Mouse (Mus musculus): ENCODE results near the gene Vamp5. TPM values are rescaled to one million over a fixed set of nuclear protein-coding genes. Genes with fewer than 3 reads are reported as not detected.

The Vamp5 gene
- total RNA-seq, 1 experiment = 1.0 TPM

GRCm38 (mm10) chr6:72374820-72375563 is 5.3 kb downstream of the Vamp5 start:
- TF ChIP-seq ZNF384 (IDR thresholded peaks at IDR 0.05; ENCODE audit: low read depth, low read length) (no peak), HCFC1 (IDR thresholded peaks at IDR 0.05; ENCODE audit: borderline replicate concordance, insufficient read depth, low read length) (no peak), CHD2 (IDR thresholded peaks at IDR 0.05; ENCODE audit: low read depth, low read length) (no peak), ZC3H11A (IDR thresholded peaks at IDR 0.05; ENCODE audit: borderline replicate concordance, low read depth, low read length) (no peak), MAFK (IDR thresholded peaks at IDR 0.05; ENCODE audit: insufficient read depth, low read depth, low read length) (no peak)
- DNase-seq (ENCODE audit: low read depth, low spot score) = no peak
- Histone ChIP-seq H3K36me3 (ENCODE audit: control insufficient read depth, insufficient read depth, low read length, poor library complexity, severe bottlenecking) (no peaks in the 10 kb centered on the region), H3K9me3 (ENCODE audit: control insufficient read depth, insufficient read depth, low read depth, low read length) (no peaks in the 10 kb centered on the region), H3K4me3 (ENCODE audit: insufficient read depth in 1 of 2, low read depth in 1 of 2, low read length in 2 of 2, poor library complexity in 1 of 2, severe bottlenecking in 1 of 2) (no peak overlapping the region), H3K27ac (ENCODE audit: insufficient read depth, low read depth, low read length, poor library complexity, severe bottlenecking) (no peak overlapping the region), H3K9ac (ENCODE audit: insufficient read depth, low read depth, low read length, poor library complexity, severe bottlenecking) (no peak overlapping the region), H3K4me1 (ENCODE audit: control insufficient read depth in 2 of 2, insufficient read depth in 2 of 2, low read length in 2 of 2, poor library complexity in 1 of 2) (peaks cover 0 to 1% of the 10 kb centered on the region in 2 experiments; a peak in 1 of 4 replicates)
- in situ Hi-C loops (cut with MboI; ENCODE audit: low sequenced_read_pairs in 2 of 2, unreplicated experiment in 2 of 2) = no loop called here

GRCm38 (mm10) chr6:72374206-72374605 is 6.1 kb downstream of the Vamp5 start:
- Histone ChIP-seq H3K9ac (ENCODE audit: insufficient read depth, low read depth, low read length, poor library complexity, severe bottlenecking) (no peak overlapping the region), H3K9me3 (ENCODE audit: control insufficient read depth, insufficient read depth, low read depth, low read length) (no peaks in the 10 kb centered on the region), H3K4me1 (ENCODE audit: control insufficient read depth in 2 of 2, insufficient read depth in 2 of 2, low read length in 2 of 2, poor library complexity in 1 of 2) (peaks cover 0 to 3% of the 10 kb centered on the region in 2 experiments; a peak in 1 of 4 replicates), H3K36me3 (ENCODE audit: control insufficient read depth, insufficient read depth, low read length, poor library complexity, severe bottlenecking) (no peaks in the 10 kb centered on the region), H3K27ac (ENCODE audit: insufficient read depth, low read depth, low read length, poor library complexity, severe bottlenecking) (no peak overlapping the region), H3K4me3 (ENCODE audit: insufficient read depth in 1 of 2, low read depth in 1 of 2, low read length in 2 of 2, poor library complexity in 1 of 2, severe bottlenecking in 1 of 2) (no peak overlapping the region)
- in situ Hi-C loops (cut with MboI; ENCODE audit: low sequenced_read_pairs in 2 of 2, unreplicated experiment in 2 of 2) = no loop called here
- TF ChIP-seq ZC3H11A (IDR thresholded peaks at IDR 0.05; ENCODE audit: borderline replicate concordance, low read depth, low read length) (no peak), MAFK (IDR thresholded peaks at IDR 0.05; ENCODE audit: insufficient read depth, low read depth, low read length) (no peak), HCFC1 (IDR thresholded peaks at IDR 0.05; ENCODE audit: borderline replicate concordance, insufficient read depth, low read length) (no peak), CHD2 (IDR thresholded peaks at IDR 0.05; ENCODE audit: low read depth, low read length) (no peak)
- DNase-seq (ENCODE audit: low read depth, low spot score) = no peak

DNA sequence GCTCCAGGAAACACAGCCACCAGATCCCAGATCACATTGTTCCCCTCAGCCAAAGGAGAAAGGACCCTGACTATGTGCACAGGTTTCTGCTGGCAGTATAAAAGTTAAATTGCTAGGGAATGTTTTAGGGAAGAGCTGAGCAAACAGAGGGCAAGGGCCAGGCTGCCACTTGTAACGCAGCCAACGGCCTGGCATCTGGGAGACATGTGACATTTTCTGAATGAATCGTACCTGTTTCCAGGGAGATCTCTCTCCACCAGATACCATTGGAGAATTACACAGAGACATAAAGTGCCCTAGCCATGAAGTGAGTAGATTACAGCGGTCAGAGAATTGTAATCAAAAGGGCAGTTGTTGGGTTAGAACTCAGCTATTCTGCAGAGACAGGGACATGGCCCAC is 7.1 kb downstream of the Vamp5 start:
- TF ChIP-seq HCFC1 (IDR thresholded peaks at IDR 0.05; ENCODE audit: borderline replicate concordance, insufficient read depth, low read length) (no peak), CHD2 (IDR thresholded peaks at IDR 0.05; ENCODE audit: low read depth, low read length) (no peak), ZNF384 (IDR thresholded peaks at IDR 0.05; ENCODE audit: low read depth, low read length) (no peak), ZC3H11A (IDR thresholded peaks at IDR 0.05; ENCODE audit: borderline replicate concordance, low read depth, low read length) (no peak), MAFK (IDR thresholded peaks at IDR 0.05; ENCODE audit: insufficient read depth, low read depth, low read length) (no peak)
- in situ Hi-C loops (cut with MboI; ENCODE audit: low sequenced_read_pairs in 2 of 2, unreplicated experiment in 2 of 2) = no loop called here
- Histone ChIP-seq H3K36me3 (ENCODE audit: control insufficient read depth, insufficient read depth, low read length, poor library complexity, severe bottlenecking) (no peaks in the 10 kb centered on the region), H3K4me3 (ENCODE audit: insufficient read depth in 1 of 2, low read depth in 1 of 2, low read length in 2 of 2, poor library complexity in 1 of 2, severe bottlenecking in 1 of 2) (no peak overlapping the region), H3K27ac (ENCODE audit: insufficient read depth, low read depth, low read length, poor library complexity, severe bottlenecking) (no peak overlapping the region), H3K9me3 (ENCODE audit: control insufficient read depth, insufficient read depth, low read depth, low read length) (no peaks in the 10 kb centered on the region), H3K9ac (ENCODE audit: insufficient read depth, low read depth, low read length, poor library complexity, severe bottlenecking) (no peak overlapping the region), H3K4me1 (ENCODE audit: control insufficient read depth in 2 of 2, insufficient read depth in 2 of 2, low read length in 2 of 2, poor library complexity in 1 of 2) (peaks cover 0 to 3% of the 10 kb centered on the region in 2 experiments; a peak in 1 of 4 replicates)
- DNase-seq (ENCODE audit: low read depth, low spot score) = no peak

GRCm38 (mm10) chr6:72371571-72371970 is 8.7 kb downstream of the Vamp5 start:
- H3K27ac ChIP-seq (ENCODE audit: insufficient read depth, low read depth, low read length, poor library complexity, severe bottlenecking) = no peak overlapping the region

More at GRCm38 (mm10) chr6:72371571-72371970, 8.7 kb downstream of the Vamp5 start:
- Histone ChIP-seq H3K4me1 (ENCODE audit: control insufficient read depth in 2 of 2, insufficient read depth in 2 of 2, low read length in 2 of 2, poor library complexity in 1 of 2) (peaks cover 0 to 3% of the 10 kb centered on the region in 2 experiments; a peak in 1 of 4 replicates), H3K4me3 (ENCODE audit: insufficient read depth in 1 of 2, low read depth in 1 of 2, low read length in 2 of 2, poor library complexity in 1 of 2, severe bottlenecking in 1 of 2) (no peak overlapping the region), H3K36me3 (ENCODE audit: control insufficient read depth, insufficient read depth, low read length, poor library complexity, severe bottlenecking) (no peaks in the 10 kb centered on the region), H3K9me3 (ENCODE audit: control insufficient read depth, insufficient read depth, low read depth, low read length) (no peaks in the 10 kb centered on the region), H3K9ac (ENCODE audit: insufficient read depth, low read depth, low read length, poor library complexity, severe bottlenecking) (no peak overlapping the region)
- TF ChIP-seq HCFC1 (IDR thresholded peaks at IDR 0.05; ENCODE audit: borderline replicate concordance, insufficient read depth, low read length) = no peak
- no peak for TF ChIP-seq MAFK (IDR thresholded peaks at IDR 0.05; ENCODE audit: insufficient read depth, low read depth, low read length)
- TF ChIP-seq ZNF384 (IDR thresholded peaks at IDR 0.05; ENCODE audit: low read depth, low read length) = no peak
- TF ChIP-seq ZC3H11A (IDR thresholded peaks at IDR 0.05; ENCODE audit: borderline replicate concordance, low read depth, low read length) = no peak
- TF ChIP-seq CHD2 (IDR thresholded peaks at IDR 0.05; ENCODE audit: low read depth, low read length) = no peak
- in situ Hi-C loops (cut with MboI; ENCODE audit: low sequenced_read_pairs in 2 of 2, unreplicated experiment in 2 of 2) = no loop called here
- no peak for DNase-seq (ENCODE audit: low read depth, low spot score)

Measured in ES-E14 (cell line).